In genomic region chr4:7172528-7173306, GRCm38 (mm10) we compare ENCODE assay signal across 22 mouse cellular contexts.
A peak's percentile ranks its signal among the peaks of the same experiment; 100 is the strongest.
DNase-seq lines count a peak whose midpoint lies in the region; ATAC-seq and TF ChIP-seq lines count a peak whose summit lies in the region.
"Had no signal": no experiment of that assay in that cellular context is flagged by ENCODE, and none has a peak within 500 bp of the region (broad histone marks: within the 10 kb centered on the region; RNA-seq: fewer than 3 reads in every experiment).

No protein-coding gene starts in this region.

- H3K9ac ChIP-seq in forebrain, embryonic 14.5 days (ENCODE audit: low read length) = no peak overlapping the region
- no peak overlapping the region for H3K9ac ChIP-seq in forebrain, embryonic 12.5 days
- H3K9ac ChIP-seq in forebrain, embryonic 16.5 days (replicated peaks; ENCODE audit: low read depth, low read length) = no peak overlapping the region
- no peak overlapping the region for H3K9ac ChIP-seq in heart, adult 2 months (ENCODE audit: low read depth, low read length)
- H3K9ac ChIP-seq: embryonic facial prominence, embryonic 15.5 days; stomach, embryonic 15.5 days had no signal

- no peak overlapping the region for H3K4me3 ChIP-seq in forebrain, embryonic 14.5 days (ENCODE audit: low read depth, low read length)
- H3K4me3 ChIP-seq in forebrain, embryonic 12.5 days (replicated peaks) = no peak overlapping the region
- no peak overlapping the region for H3K4me3 ChIP-seq in forebrain, embryonic 16.5 days (replicated peaks; ENCODE audit: low read length)
- no peak overlapping the region for H3K4me3 ChIP-seq in heart, adult 2 months
- H3K4me3 ChIP-seq: embryonic facial prominence, embryonic 15.5 days; gastrocnemius, adult 2 months; hindbrain, embryonic 10.5 days; left cerebral cortex, adult 2 months; stomach, embryonic 15.5 days had no signal

- H3K27me3 ChIP-seq in forebrain, embryonic 14.5 days (replicated peaks; ENCODE audit: control insufficient read depth, insufficient read depth, low read length) = no peaks in the 10 kb centered on the region
- H3K27me3 ChIP-seq in forebrain, embryonic 12.5 days = no peaks in the 10 kb centered on the region
- H3K27me3 ChIP-seq in forebrain, embryonic 16.5 days (replicated peaks; ENCODE audit: control insufficient read depth, insufficient read depth, low read length) = no peaks in the 10 kb centered on the region
- H3K27me3 ChIP-seq in heart, adult 2 months (ENCODE audit: control insufficient read depth, insufficient read depth, low read length) = no peaks in the 10 kb centered on the region
- H3K27me3 ChIP-seq: embryonic facial prominence, embryonic 15.5 days; stomach, embryonic 15.5 days had no signal

- no peak for TF ChIP-seq POLR2A in heart, adult 2 months (IDR thresholded peaks at IDR 0.05; ENCODE audit: insufficient read depth, low read depth, low read length)

- peak; percentile 40; the same call in 1 of the 2 replicates for ATAC-seq in forebrain, embryonic 14.5 days
- ATAC-seq in forebrain, embryonic 12.5 days (ENCODE audit: low FRiP score) = no peak
- ATAC-seq in forebrain, embryonic 16.5 days = peak; percentile 64
- ATAC-seq: midbrain, embryonic 16.5 days had no signal

- no peaks in the 10 kb centered on the region for H3K36me3 ChIP-seq in forebrain, embryonic 14.5 days (ENCODE audit: control insufficient read depth, insufficient read depth, low read length)
- no peaks in the 10 kb centered on the region for H3K36me3 ChIP-seq in forebrain, embryonic 12.5 days (replicated peaks)
- no peaks in the 10 kb centered on the region for H3K36me3 ChIP-seq in forebrain, embryonic 16.5 days (ENCODE audit: control insufficient read depth, insufficient read depth)
- no peaks in the 10 kb centered on the region for H3K36me3 ChIP-seq in heart, adult 2 months (ENCODE audit: control insufficient read depth, insufficient read depth, low read length)
- H3K36me3 ChIP-seq: embryonic facial prominence, embryonic 15.5 days; hindbrain, embryonic 10.5 days; stomach, embryonic 15.5 days had no signal

- TF ChIP-seq CTCF in heart, adult 2 months (IDR thresholded peaks at IDR 0.05) = no peak

- WGBS in forebrain, embryonic 14.5 days = 80% methylated on average over 7 of the region's 7 CpGs
- WGBS in forebrain, embryonic 12.5 days = 87% methylated on average over 7 of the region's 7 CpGs
- WGBS in forebrain, embryonic 16.5 days = 68% methylated on average over 7 of the region's 7 CpGs
- WGBS in heart, adult 2 months = 58% methylated on average over 7 of the region's 7 CpGs

- no peak for TF ChIP-seq EP300 in heart, adult 2 months (IDR thresholded peaks at IDR 0.05; ENCODE audit: insufficient read depth, low read depth, low read length)

- H3K4me2 ChIP-seq in forebrain, embryonic 14.5 days (ENCODE audit: low read length) = no peak overlapping the region
- H3K4me2 ChIP-seq in forebrain, embryonic 12.5 days = no peak overlapping the region
- H3K4me2 ChIP-seq in forebrain, embryonic 16.5 days (ENCODE audit: low read length) = no peak overlapping the region
- H3K4me2 ChIP-seq: embryonic facial prominence, embryonic 15.5 days; liver, embryonic 11.5 days; stomach, embryonic 15.5 days had no signal

- H3K9me3 ChIP-seq in forebrain, embryonic 14.5 days (replicated peaks; ENCODE audit: control insufficient read depth, low read length) = no peaks in the 10 kb centered on the region
- H3K9me3 ChIP-seq in forebrain, embryonic 12.5 days = no peaks in the 10 kb centered on the region
- no peaks in the 10 kb centered on the region for H3K9me3 ChIP-seq in forebrain, embryonic 16.5 days (ENCODE audit: control insufficient read depth, low read length)
- H3K9me3 ChIP-seq: embryonic facial prominence, embryonic 15.5 days; stomach, embryonic 15.5 days had no signal

- H3K4me1 ChIP-seq in forebrain, embryonic 14.5 days (ENCODE audit: control insufficient read depth, insufficient read depth, low read length) = no peaks in the 10 kb centered on the region
- no peaks in the 10 kb centered on the region for H3K4me1 ChIP-seq in forebrain, embryonic 12.5 days
- H3K4me1 ChIP-seq in forebrain, embryonic 16.5 days (replicated peaks; ENCODE audit: control insufficient read depth, insufficient read depth, low read length) = no peaks in the 10 kb centered on the region
- no peaks in the 10 kb centered on the region for H3K4me1 ChIP-seq in heart, adult 2 months (ENCODE audit: control insufficient read depth, insufficient read depth, low read length)
- H3K4me1 ChIP-seq: embryonic facial prominence, embryonic 15.5 days; hindbrain, embryonic 10.5 days; stomach, embryonic 15.5 days had no signal

- no peak overlapping the region for H3K27ac ChIP-seq in forebrain, embryonic 14.5 days (ENCODE audit: low read depth, low read length)
- no peak overlapping the region for H3K27ac ChIP-seq in forebrain, embryonic 12.5 days
- H3K27ac ChIP-seq in forebrain, embryonic 16.5 days (ENCODE audit: low read length) = no peak overlapping the region; the same call in 1 of the 2 replicates
- H3K27ac ChIP-seq in heart, adult 2 months = no peak overlapping the region
- H3K27ac ChIP-seq: embryonic facial prominence, embryonic 15.5 days; gastrocnemius, adult 2 months; hindbrain, embryonic 10.5 days; left cerebral cortex, adult 2 months; stomach, embryonic 15.5 days had no signal

- intact Hi-C loops in left cerebral cortex, postnatal 4 days (cut with DNase I) = no loop called here
- intact Hi-C loops in left cerebral cortex, postnatal 10 days (cut with DNase I) = no loop called here
- intact Hi-C loops in heart, adult 2 months (cut with DNase I) = no loop called here

- DNase-seq in forebrain, embryonic 14.5 days (ENCODE audit: low spot score) = peak; percentile 70
- DNase-seq in left cerebral cortex, postnatal 4 days = peak; percentile 1
- DNase-seq in left cerebral cortex, postnatal 10 days (ENCODE audit: extremely low spot score in 1 of 2, low spot score in 2 of 2) = no peak
- DNase-seq in heart, adult 2 months = no peak
- DNase-seq in gastrocnemius, postnatal 4 days (ENCODE audit: low spot score in 2 of 2) = no peak
- DNase-seq: adrenal gland, adult 8-10 months; B cell, adult 2 months; cerebellum, postnatal 36 days; gastrocnemius, adult 2 months; kidney, postnatal 10 days; lung, adult 18-20 months; right cerebral cortex, postnatal 25 days; thymus, adult 18-20 months; thymus, postnatal 4 days had no signal

- H3K79me2 ChIP-seq in heart, adult 2 months (replicated peaks; ENCODE audit: control insufficient read depth, insufficient read depth, low read length) = no peaks in the 10 kb centered on the region

Comparison
In these comparisons a context has a peak if more than half of its experiments do, and no peak if none do; other contexts are left out.
1. DNase-seq: peak in forebrain, embryonic 14.5 days (single experiment) and left cerebral cortex, postnatal 4 days (single experiment); none in left cerebral cortex, postnatal 10 days (0 of 2), heart, adult 2 months (0 of 2) and gastrocnemius, postnatal 4 days (0 of 2).